Mouse (Mus musculus): ENCODE data around the gene Prkcg. TPM values are rescaled to one million over a fixed set of nuclear protein-coding genes. Genes with fewer than 3 reads are reported as not detected.
"Not testable (repeated sequence)": the region's sequence is repeated elsewhere in the genome, so short reads cannot be mapped to it uniquely, and the experiment has no call there.

Prkcg gene
- total RNA-seq, 2 experiments from 2014 or later, result 3.4 to 6.9 TPM

GRCm38 (mm10) chr7:3290257-3291033, 1.5 kb downstream of the Prkcg start:
- intact Hi-C loops (cut with DNase I), result loop anchor here (1.0 kb wide), 1 partner anchor 15 kb away; no protein-coding TSS in a partner anchor
- peak; percentile 99 for DNase-seq

DNA sequence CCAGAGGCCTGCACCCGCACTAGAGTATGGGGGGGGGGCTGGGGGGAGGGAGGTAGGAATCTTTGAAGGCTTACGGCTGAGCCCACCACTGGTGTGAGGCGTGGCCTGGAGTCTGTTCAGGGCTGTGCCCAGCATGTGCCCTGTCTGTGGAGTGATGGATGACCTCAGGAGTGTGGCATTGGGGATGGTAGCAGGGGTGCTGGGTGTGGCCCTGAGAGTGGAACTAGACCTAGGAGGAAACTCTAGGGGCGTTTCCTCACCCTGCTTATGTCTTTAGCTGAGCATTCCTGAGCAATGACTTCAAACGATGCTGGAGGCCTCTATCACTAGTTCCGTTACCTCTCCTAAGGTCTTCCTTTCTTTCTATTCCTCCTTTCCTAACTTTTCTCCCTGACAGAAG, 2.2 kb downstream of the Prkcg start:
- intact Hi-C loops (cut with DNase I), result no loop called here
- peak; percentile 57 for DNase-seq

GRCm38 (mm10) chr7:3291764-3292163, 2.8 kb downstream of the Prkcg start:
- intact Hi-C loops (cut with DNase I), result no loop called here

GRCm38 (mm10) chr7:3292271-3292670, 3.3 kb downstream of the Prkcg start:
- intact Hi-C loops (cut with DNase I), result not testable (repeated sequence)

More at GRCm38 (mm10) chr7:3291764-3292163, 2.8 kb downstream of the Prkcg start:
- DNase-seq, result no peak

GRCm38 (mm10) chr7:3292791-3293190, 3.8 kb downstream of the Prkcg start:
- intact Hi-C loops (cut with DNase I), result no loop called here
- DNase-seq, result peak; percentile 97 to 98

More at GRCm38 (mm10) chr7:3292271-3292670, 3.3 kb downstream of the Prkcg start:
- not testable (repeated sequence) for DNase-seq

- intact Hi-C loops (cut with DNase I), result no loop called here
- no peak for DNase-seq
These were observed 5.8 kb downstream of the Prkcg start for GRCm38 (mm10) chr7:3294794-3295193.

GRCm38 (mm10) chr7:3295321-3296110, 6.5 kb downstream of the Prkcg start:
- DNase-seq, result no peak
- intact Hi-C loops (cut with DNase I), result no loop called here

DNA sequence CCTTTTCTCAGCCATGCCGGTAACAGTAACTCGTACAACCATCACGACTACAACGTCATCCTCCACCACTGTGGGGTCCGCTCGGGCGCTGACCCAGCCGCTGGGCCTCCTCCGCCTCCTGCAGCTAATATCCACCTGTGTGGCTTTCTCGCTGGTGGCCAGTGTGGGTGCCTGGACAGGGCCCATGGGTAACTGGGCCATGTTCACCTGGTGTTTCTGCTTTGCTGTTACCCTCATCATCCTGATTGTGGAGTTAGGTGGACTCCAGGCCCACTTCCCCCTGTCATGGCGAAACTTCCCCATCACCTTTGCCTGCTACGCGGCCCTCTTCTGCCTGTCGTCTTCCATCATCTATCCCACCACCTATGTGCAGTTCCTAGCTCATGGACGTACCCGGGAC, 7.7 kb downstream of the Prkcg start:
- no peak for DNase-seq
- intact Hi-C loops (cut with DNase I), result no loop called here

GRCm38 (mm10) chr7:3299941-3300617, 11.1 kb downstream of the Prkcg start:
- peak in 1 of 2 experiments; percentile 35 for DNase-seq
- intact Hi-C loops (cut with DNase I), result loop anchor here (5.0 to 10.0 kb wide), 2 partner anchors 38 to 395 kb away; partner anchors contain the start of genes Mboat7 and Tsen34

DNA sequence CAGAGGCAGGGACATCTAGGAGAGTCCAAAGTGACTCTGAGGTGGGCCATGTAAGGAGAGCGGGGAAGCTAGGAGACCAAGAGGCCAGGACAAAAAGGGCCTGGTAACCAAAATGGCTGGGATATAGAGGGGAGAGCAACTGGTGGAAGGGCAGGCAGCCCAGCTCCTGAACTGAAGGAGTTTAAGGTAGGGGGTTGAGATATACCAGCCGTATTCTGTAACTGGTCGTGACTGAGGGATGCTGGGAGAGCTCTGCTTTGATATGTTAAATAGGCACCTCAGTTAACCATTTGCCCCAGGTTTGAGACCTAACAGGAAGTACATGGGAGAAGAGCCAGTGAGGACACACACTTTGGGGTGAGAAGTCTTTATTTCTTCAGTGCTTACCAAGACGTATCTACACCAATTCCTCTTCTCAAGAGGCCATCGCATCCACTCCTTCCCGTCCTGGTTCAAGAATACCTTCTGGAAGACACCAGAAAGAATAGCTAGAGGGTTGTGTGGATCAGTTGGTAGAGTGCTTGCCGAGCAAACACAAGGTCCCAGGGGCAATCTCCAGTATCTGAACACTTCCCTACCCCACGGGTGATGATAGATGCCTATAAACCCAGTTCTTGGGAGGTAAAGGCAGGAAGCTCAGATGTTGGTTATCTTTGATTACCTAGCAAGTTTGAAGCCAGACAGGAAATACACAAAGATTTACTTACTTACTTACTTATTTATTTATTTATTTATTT, 12.1 kb downstream of the Prkcg start:
- no peak for DNase-seq
- intact Hi-C loops (cut with DNase I), result loop anchor here (5.0 to 10.0 kb wide), 2 partner anchors 39 to 394 kb away; partner anchors contain the start of genes Mboat7 and Tsen34

DNA sequence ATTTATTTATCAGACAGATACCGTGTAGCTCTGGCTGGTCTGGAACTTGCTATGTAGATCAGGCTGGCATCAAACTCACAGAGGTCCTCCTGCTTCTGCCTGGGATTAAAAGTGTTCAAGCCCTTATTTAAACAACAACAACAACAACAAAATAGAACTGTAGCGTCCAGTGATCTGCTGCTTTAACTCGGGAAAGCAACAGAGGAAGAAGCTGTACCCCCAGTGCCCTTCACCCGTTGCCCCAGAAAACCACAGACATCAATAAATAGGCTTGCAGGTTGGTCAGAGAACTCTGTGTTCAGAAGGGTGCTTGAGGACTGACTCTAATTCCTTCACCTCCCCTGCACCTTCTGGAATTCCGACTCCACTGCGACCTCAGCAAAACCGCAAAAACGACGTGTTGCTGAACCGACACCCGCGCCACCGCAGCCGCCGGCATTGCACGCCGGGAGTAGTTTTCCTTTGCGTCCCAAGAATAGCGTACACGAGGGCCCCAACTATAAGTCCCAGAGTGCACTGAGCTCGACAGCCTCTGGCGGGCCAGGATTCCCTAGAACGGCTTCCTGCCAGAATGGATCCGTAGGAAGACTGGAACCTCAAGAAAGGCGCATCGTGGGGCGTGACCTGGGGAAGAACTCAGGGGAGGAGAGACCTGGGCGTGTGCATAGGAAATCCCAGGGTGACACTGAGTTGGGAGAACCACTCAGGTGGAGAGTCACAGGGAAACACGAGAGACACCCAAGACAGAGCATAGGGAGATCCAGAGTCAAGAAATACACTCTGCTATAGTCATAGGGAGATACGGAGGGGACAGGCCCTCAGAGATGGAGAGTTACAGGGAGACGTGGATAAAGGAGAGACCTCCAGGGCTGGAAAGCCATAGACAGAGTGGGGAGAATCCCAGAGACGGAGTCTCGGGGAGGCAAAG, 12.9 kb downstream of the Prkcg start:
- peak; percentile 77 for DNase-seq
- intact Hi-C loops (cut with DNase I), result loop anchor here (2.0 to 10.0 kb wide), 3 partner anchors 40 to 393 kb away; partner anchors contain the start of genes Mboat7 and Tsen34

DNA sequence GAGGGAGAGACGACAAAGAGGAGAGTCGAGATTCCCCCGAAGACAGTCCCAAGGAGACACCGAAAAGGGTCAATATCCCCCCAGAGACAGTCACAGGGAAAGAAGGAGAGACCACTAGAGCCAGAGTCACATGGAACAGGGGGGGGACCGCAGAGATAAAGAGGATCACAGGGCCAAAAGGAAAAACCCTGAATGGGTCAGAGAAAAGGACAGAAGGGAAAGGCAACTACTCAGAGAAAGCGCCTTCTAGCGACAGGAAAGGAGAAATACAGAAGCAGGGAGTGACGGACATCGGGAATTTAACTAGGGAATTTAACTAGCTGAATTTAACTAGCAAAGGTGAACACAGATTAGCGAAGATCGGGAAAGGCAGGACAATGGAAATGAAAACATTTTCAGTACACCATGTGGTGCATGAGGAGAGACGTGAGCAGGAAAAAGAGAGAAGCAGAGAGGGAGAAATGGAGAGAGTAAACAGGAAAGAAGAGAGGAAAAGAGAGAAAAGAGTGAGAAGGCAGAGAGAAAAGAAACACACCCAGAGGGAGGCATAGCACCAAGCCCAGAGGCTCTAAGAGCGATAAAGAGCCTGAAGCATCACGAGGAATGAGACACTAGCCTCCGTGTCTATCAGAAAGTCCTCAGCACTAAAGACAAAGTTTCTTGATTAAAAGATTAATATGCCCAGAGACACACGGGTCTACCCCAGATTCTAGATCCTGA, 13.7 kb downstream of the Prkcg start:
- peak; percentile 57 to 59 for DNase-seq
- intact Hi-C loops (cut with DNase I), result loop anchor here (2.0 to 10.0 kb wide), 3 partner anchors 40 to 392 kb away; partner anchors contain the start of genes Mboat7 and Tsen34

- DNase-seq, result peak; percentile 35 to 36
- intact Hi-C loops (cut with DNase I), result loop anchor here (2.0 to 10.0 kb wide), 3 partner anchors 41 to 391 kb away; partner anchors contain the start of genes Mboat7 and Tsen34
These were observed 14.3 kb downstream of the Prkcg start for GRCm38 (mm10) chr7:3303276-3303781.

- intact Hi-C loops (cut with DNase I), result loop anchor here (2.0 to 10.0 kb wide), 3 partner anchors 41 to 391 kb away; partner anchors contain the start of genes Mboat7 and Tsen34
- DNase-seq, result no peak
These were observed 14.8 kb downstream of the Prkcg start for GRCm38 (mm10) chr7:3303789-3304188.

DNA sequence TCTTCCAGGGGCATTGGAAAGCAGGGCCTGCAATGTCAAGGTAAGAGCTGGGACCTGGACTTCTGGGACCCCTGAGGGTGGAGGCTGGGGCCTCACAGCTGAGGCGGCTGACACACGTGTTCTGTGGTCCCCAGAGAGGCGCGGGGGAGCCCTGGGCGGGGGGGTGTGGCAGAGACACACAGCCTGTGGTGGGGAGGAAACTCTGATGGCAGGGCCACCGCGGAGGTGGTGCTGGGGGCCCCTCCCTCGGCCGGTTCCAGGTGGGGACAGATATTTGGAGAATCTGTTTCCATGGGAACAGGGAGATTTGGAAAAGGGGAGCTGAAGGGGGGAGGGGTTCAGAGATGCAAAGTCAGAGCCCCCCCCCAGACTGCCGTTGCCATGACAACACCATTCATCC, 15.3 kb downstream of the Prkcg start:
- no peak for DNase-seq
- intact Hi-C loops (cut with DNase I), result loop anchor here (5.0 to 10.0 kb wide), 2 partner anchors 42 to 391 kb away; partner anchors contain the start of genes Mboat7 and Tsen34

DNA sequence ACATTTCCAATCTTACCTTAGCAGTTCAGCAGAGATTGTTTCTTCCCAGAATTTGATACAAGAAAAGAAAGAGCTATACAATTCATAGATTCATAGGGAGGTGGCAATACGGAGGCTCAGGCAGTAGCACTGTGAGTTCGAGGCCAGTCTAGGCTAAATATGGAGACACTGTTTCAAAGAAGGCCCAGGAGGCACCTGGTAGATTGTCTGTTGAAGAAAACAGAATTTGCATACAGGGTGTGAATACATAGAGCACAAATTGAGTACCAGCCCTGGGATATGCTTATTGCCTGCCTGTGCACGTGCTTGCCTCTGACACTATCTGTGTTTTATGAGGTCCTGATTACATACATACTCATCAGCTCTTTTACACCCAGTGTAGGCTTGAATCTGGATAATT, 17.4 kb downstream of the Prkcg start:
- intact Hi-C loops (cut with DNase I), result loop anchor here (10.0 kb wide), 1 partner anchor 388 kb away; the partner anchor contains the start of genes Mboat7 and Tsen34
- no peak for DNase-seq

- DNase-seq, result no peak
- intact Hi-C loops (cut with DNase I), result loop anchor here (10.0 kb wide), 1 partner anchor 386 kb away; the partner anchor contains the start of genes Mboat7 and Tsen34
These were observed 19.7 kb downstream of the Prkcg start for GRCm38 (mm10) chr7:3308646-3309045.

Data from heart, postnatal 10 days (tissue).